Mouse (Mus musculus): ENCODE results near the gene Cald1. TPM values are rescaled to one million over a fixed set of nuclear protein-coding genes. Genes with fewer than 3 reads are reported as not detected.

Gene Cald1
- total and polyA plus RNA-seq, 2 experiments = 44.6 to 61.0 TPM

DNA sequence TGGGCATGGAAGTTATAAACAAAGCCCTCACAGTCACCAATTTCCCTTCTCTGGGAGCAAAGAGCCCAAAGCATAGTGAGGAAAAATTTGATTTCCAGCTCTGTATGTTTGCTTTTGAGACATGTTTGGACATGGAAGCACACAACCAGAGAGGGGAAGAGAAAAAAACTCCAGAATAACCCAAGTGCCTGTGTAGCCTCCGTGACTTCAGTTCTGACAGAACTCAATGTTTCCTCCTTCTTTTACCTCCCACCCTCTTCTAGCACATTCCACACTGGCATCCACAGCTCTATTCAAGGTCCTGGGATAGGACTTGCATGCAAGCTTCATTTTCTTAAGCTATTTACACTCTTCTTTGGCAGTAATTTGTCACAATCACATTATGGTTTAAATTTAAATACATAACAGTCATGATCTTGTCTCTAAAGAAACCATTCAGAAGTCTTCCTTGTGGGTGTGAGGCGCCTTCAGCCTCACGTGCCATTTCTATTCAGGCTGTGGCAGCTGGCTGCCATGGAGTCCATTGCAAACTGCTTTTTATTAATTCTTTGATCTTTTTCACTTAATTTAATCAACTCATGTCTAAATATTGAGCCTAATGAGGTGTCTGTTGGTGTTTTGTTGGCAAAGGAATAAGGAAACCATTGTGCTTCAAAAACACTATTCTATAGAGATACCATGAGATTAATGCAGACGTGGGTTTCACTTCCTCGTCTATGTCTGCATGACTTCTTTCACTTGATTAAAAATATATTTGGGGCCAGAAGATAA lies 49.9 kb downstream of the Cald1 start:
- H3K4me3 ChIP-seq (ENCODE audit: insufficient read depth, low read depth, low read length) = no peak overlapping the region
- no peaks in the 10 kb centered on the region for H3K27me3 ChIP-seq (ENCODE audit: control insufficient read depth, insufficient read depth, low read length)
- 85% methylated on average over 5 of the region's 5 CpGs for WGBS
- no peaks in the 10 kb centered on the region for H3K36me3 ChIP-seq (ENCODE audit: control insufficient read depth, insufficient read depth, low read length)
- DNase-seq (ENCODE audit: extremely low read depth, low read depth, low spot score) = no peak
- TF ChIP-seq CTCF (IDR thresholded peaks at IDR 0.05; ENCODE audit: low read depth, low read length) (no peak), POLR2A (IDR thresholded peaks at IDR 0.05; ENCODE audit: extremely low read depth, insufficient read depth, low read length) (no peak)
- H3K4me1 ChIP-seq (ENCODE audit: control insufficient read depth, insufficient read depth, low read length) = no peaks in the 10 kb centered on the region
- H3K79me2 ChIP-seq (ENCODE audit: control insufficient read depth, insufficient read depth, low read length) = no peaks in the 10 kb centered on the region
- H3K9ac ChIP-seq (ENCODE audit: low read depth, low read length) = no peak overlapping the region
- no peak overlapping the region for H3K27ac ChIP-seq (replicated peaks; ENCODE audit: insufficient read depth, low read depth, low read length)

GRCm38 (mm10) chr6:34651298-34651697 lies 53.0 kb downstream of the Cald1 start:
- H3K9ac ChIP-seq (ENCODE audit: low read depth, low read length) = no peak overlapping the region
- no peak overlapping the region for H3K4me3 ChIP-seq (ENCODE audit: insufficient read depth, low read depth, low read length)
- H3K4me1 ChIP-seq (ENCODE audit: control insufficient read depth, insufficient read depth, low read length) = peaks cover 7% of the 10 kb centered on the region
- no peaks in the 10 kb centered on the region for H3K27me3 ChIP-seq (ENCODE audit: control insufficient read depth, insufficient read depth, low read length)
- H3K79me2 ChIP-seq (ENCODE audit: control insufficient read depth, insufficient read depth, low read length) = no peaks in the 10 kb centered on the region
- DNase-seq (ENCODE audit: extremely low read depth, low read depth, low spot score) = no peak
- no peaks in the 10 kb centered on the region for H3K36me3 ChIP-seq (ENCODE audit: control insufficient read depth, insufficient read depth, low read length)
- no peak overlapping the region for H3K27ac ChIP-seq (replicated peaks; ENCODE audit: insufficient read depth, low read depth, low read length)
- no peak for TF ChIP-seq POLR2A (IDR thresholded peaks at IDR 0.05; ENCODE audit: extremely low read depth, insufficient read depth, low read length)
- WGBS = 91% methylated on average over 7 of the region's 7 CpGs

DNA sequence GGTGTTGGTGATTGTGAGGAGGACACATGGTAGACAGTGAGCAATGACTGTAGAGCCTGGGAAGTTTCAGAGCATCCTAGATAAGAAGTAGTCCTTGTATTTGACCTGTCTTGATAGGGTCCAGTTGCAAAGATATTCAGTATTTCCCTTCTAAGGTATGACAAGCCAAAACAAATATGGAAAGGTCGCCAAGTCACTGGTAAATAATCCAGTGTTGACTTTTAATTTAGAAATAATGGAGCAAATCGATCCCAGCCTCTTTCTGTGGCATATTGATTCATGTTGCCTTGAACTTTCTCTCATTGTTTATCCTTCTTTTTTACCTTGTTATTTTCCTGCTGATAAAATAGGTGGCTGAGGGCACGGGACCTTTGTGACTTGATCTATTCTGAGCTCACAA lies 57.4 kb downstream of the Cald1 start:
- Histone ChIP-seq H3K4me3 (ENCODE audit: insufficient read depth, low read depth, low read length) (no peak overlapping the region), H3K9ac (ENCODE audit: low read depth, low read length) (no peak overlapping the region), H3K27me3 (ENCODE audit: control insufficient read depth, insufficient read depth, low read length) (no peaks in the 10 kb centered on the region), H3K36me3 (ENCODE audit: control insufficient read depth, insufficient read depth, low read length) (no peaks in the 10 kb centered on the region), H3K79me2 (ENCODE audit: control insufficient read depth, insufficient read depth, low read length) (no peaks in the 10 kb centered on the region), H3K27ac (replicated peaks; ENCODE audit: insufficient read depth, low read depth, low read length) (no peak overlapping the region), H3K4me1 (ENCODE audit: control insufficient read depth, insufficient read depth, low read length) (peaks cover 9% of the 10 kb centered on the region)
- no peak for TF ChIP-seq POLR2A (IDR thresholded peaks at IDR 0.05; ENCODE audit: extremely low read depth, insufficient read depth, low read length)
- TF ChIP-seq CTCF (IDR thresholded peaks at IDR 0.05; ENCODE audit: low read depth, low read length) = no peak
- 18% methylated on average over 3 of the region's 3 CpGs for WGBS
- peak; percentile 98 for DNase-seq (ENCODE audit: extremely low read depth, low read depth, low spot score)

- no peaks in the 10 kb centered on the region for H3K36me3 ChIP-seq (ENCODE audit: control insufficient read depth, insufficient read depth, low read length)
- no peaks in the 10 kb centered on the region for H3K79me2 ChIP-seq (ENCODE audit: control insufficient read depth, insufficient read depth, low read length)
- no peak overlapping the region for H3K27ac ChIP-seq (replicated peaks; ENCODE audit: insufficient read depth, low read depth, low read length)
- no peak overlapping the region for H3K4me3 ChIP-seq (ENCODE audit: insufficient read depth, low read depth, low read length)
- no peaks in the 10 kb centered on the region for H3K27me3 ChIP-seq (ENCODE audit: control insufficient read depth, insufficient read depth, low read length)
- no peak for TF ChIP-seq CTCF (IDR thresholded peaks at IDR 0.05; ENCODE audit: low read depth, low read length)
- no peak for TF ChIP-seq POLR2A (IDR thresholded peaks at IDR 0.05; ENCODE audit: extremely low read depth, insufficient read depth, low read length)
- H3K9ac ChIP-seq (ENCODE audit: low read depth, low read length) = no peak overlapping the region
- 74% methylated on average over 5 of the region's 5 CpGs for WGBS
- H3K4me1 ChIP-seq (ENCODE audit: control insufficient read depth, insufficient read depth, low read length) = peaks cover 21% of the 10 kb centered on the region
- no peak for DNase-seq (ENCODE audit: extremely low read depth, low read depth, low spot score)
Observed at GRCm38 (mm10) chr6:34658791-34659190, 60.5 kb downstream of the Cald1 start.

- no peak overlapping the region for H3K4me3 ChIP-seq (ENCODE audit: insufficient read depth, low read depth, low read length)
- H3K36me3 ChIP-seq (ENCODE audit: control insufficient read depth, insufficient read depth, low read length) = no peaks in the 10 kb centered on the region
- no peak overlapping the region for H3K9ac ChIP-seq (ENCODE audit: low read depth, low read length)
- H3K27me3 ChIP-seq (ENCODE audit: control insufficient read depth, insufficient read depth, low read length) = no peaks in the 10 kb centered on the region
- TF ChIP-seq CTCF (IDR thresholded peaks at IDR 0.05; ENCODE audit: low read depth, low read length) (no peak), POLR2A (IDR thresholded peaks at IDR 0.05; ENCODE audit: extremely low read depth, insufficient read depth, low read length) (no peak)
- DNase-seq (ENCODE audit: extremely low read depth, low read depth, low spot score) = peak; percentile 79
- H3K4me1 ChIP-seq (ENCODE audit: control insufficient read depth, insufficient read depth, low read length) = peaks cover 16% of the 10 kb centered on the region
- H3K27ac ChIP-seq (replicated peaks; ENCODE audit: insufficient read depth, low read depth, low read length) = no peak overlapping the region
- no peaks in the 10 kb centered on the region for H3K79me2 ChIP-seq (ENCODE audit: control insufficient read depth, insufficient read depth, low read length)
- WGBS = 33% methylated on average over 8 of the region's 8 CpGs
Observed at GRCm38 (mm10) chr6:34660724-34661123, 62.4 kb downstream of the Cald1 start.

DNA sequence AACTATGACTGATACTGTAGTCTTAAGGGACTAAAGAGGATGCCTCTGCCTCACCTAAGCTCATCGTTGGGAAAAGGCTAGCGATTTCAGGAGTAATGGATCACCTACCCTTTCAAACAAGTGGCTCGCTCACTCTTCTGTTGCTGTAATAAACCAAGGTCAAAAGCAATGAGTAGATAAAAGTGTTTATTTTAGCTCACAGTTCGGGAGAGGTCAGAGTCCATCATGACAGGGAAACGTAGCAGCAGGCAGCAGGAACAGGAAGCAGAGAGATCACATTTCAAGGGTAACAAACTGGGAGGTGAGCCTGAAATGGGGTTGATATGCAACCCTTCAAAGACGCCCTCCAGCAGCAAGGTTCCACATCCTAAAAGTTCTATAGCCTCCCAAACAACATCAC lies 64.3 kb downstream of the Cald1 start:
- H3K36me3 ChIP-seq (ENCODE audit: control insufficient read depth, insufficient read depth, low read length) = no peaks in the 10 kb centered on the region
- H3K9ac ChIP-seq (ENCODE audit: low read depth, low read length) = no peak overlapping the region
- no peaks in the 10 kb centered on the region for H3K79me2 ChIP-seq (ENCODE audit: control insufficient read depth, insufficient read depth, low read length)
- H3K27me3 ChIP-seq (ENCODE audit: control insufficient read depth, insufficient read depth, low read length) = no peaks in the 10 kb centered on the region
- TF ChIP-seq CTCF (IDR thresholded peaks at IDR 0.05; ENCODE audit: low read depth, low read length) (no peak), POLR2A (IDR thresholded peaks at IDR 0.05; ENCODE audit: extremely low read depth, insufficient read depth, low read length) (no peak)
- DNase-seq (ENCODE audit: extremely low read depth, low read depth, low spot score) = peak; percentile 94
- WGBS = 16% methylated on average over 6 of the region's 6 CpGs
- H3K4me3 ChIP-seq (ENCODE audit: insufficient read depth, low read depth, low read length) = no peak overlapping the region
- peaks cover 14% of the 10 kb centered on the region for H3K4me1 ChIP-seq (ENCODE audit: control insufficient read depth, insufficient read depth, low read length)
- H3K27ac ChIP-seq (replicated peaks; ENCODE audit: insufficient read depth, low read depth, low read length) = 0 out of 2 replicates have a peak overlapping the region, but pooled peaks have one; percentile 18
